Mouse (Mus musculus): ENCODE results near the gene Hnrnpab. TPM values are rescaled to one million over a fixed set of nuclear protein-coding genes. Genes with fewer than 3 reads are reported as not detected.

Hnrnpab gene
- total and polyA plus RNA-seq, 3 experiments, result 184 to 1,104 (median 894) TPM

DNA sequence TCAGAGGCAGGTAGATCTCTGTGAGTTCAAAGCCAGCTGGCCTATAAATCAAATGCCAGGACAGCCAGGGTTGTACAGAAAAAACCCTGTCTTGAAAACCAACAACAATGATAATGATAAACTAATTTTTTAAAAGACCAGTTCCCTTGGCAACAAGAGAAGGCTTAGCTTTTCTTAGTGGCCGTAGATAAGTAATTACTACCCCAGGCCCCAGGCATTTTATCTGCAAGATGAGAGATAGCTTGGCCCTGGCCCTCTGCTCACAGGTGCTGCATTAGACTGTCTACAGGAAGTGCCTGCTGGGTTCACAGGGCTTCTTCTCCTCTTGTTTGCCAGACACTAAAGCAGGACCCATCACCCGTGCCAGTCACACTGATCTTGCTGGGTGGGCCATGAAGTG is 51.6 kb downstream of the Hnrnpab start (continued):
- TF ChIP-seq EP300 (IDR thresholded peaks at IDR 0.05; ENCODE audit: low read depth in 1 of 2, low read length in 2 of 2) (peak; percentile 29 to 31; a peak in 2 of 4 replicates), POLR2AphosphoS2 (IDR thresholded peaks at IDR 0.05; ENCODE audit: low read length) (no peak), CHD2 (IDR thresholded peaks at IDR 0.05; ENCODE audit: low read length) (no peak), JUND (IDR thresholded peaks at IDR 0.05; ENCODE audit: low read depth, low read length) (no peak), MYC (IDR thresholded peaks at IDR 0.05; ENCODE audit: low read depth, low read length) (no peak), E2F4 (IDR thresholded peaks at IDR 0.05; ENCODE audit: borderline replicate concordance, low read depth, low read length) (no peak), ZC3H11A (IDR thresholded peaks at IDR 0.05; ENCODE audit: low read depth, low read length) (no peak), HCFC1 (IDR thresholded peaks at IDR 0.05; ENCODE audit: low read depth, low read length) (no peak), ZMIZ1 (IDR thresholded peaks at IDR 0.05; ENCODE audit: low read depth, low read length) (no peak), MAFK (IDR thresholded peaks at IDR 0.05; ENCODE audit: borderline replicate concordance, low read depth, low read length) (no peak), MAZ (IDR thresholded peaks at IDR 0.05; ENCODE audit: low read depth, low read length) (no peak), POLR2AphosphoS5 (IDR thresholded peaks at IDR 0.05; ENCODE audit: borderline replicate concordance, low read depth, low read length) (no peak), ETS1 (IDR thresholded peaks at IDR 0.05; ENCODE audit: low read depth, low read length) (peak; percentile 63; the same call in 1 of the 2 replicates), MXI1 (IDR thresholded peaks at IDR 0.05; ENCODE audit: low read depth, low read length) (peak; percentile 38; the same call in 1 of the 2 replicates), POLR2A (IDR thresholded peaks at IDR 0.05; ENCODE audit: control insufficient read depth in 1 of 2, insufficient read depth in 1 of 2, low read depth in 1 of 2, low read length in 2 of 2, poor library complexity in 1 of 2) (no peak), CTCF (IDR thresholded peaks at IDR 0.05 in 2 of 3, conservative IDR thresholded peaks at IDR 0.05 in 1 of 3; ENCODE audit: control insufficient read depth in 1 of 3, insufficient read depth in 1 of 3, low read depth in 2 of 3, low read length in 3 of 3, poor library complexity in 1 of 3, severe bottlenecking in 1 of 3) (no peak), ZNF384 (IDR thresholded peaks at IDR 0.05; ENCODE audit: low read depth, low read length) (no peak), MEF2A (IDR thresholded peaks at IDR 0.05; ENCODE audit: extremely low read depth, insufficient replicate concordance, low read depth, low read length, poor library complexity, severe bottlenecking) (no peak), KAT2A (conservative IDR thresholded peaks at IDR 0.05; ENCODE audit: low read depth, low read length) (no peak)

DNA sequence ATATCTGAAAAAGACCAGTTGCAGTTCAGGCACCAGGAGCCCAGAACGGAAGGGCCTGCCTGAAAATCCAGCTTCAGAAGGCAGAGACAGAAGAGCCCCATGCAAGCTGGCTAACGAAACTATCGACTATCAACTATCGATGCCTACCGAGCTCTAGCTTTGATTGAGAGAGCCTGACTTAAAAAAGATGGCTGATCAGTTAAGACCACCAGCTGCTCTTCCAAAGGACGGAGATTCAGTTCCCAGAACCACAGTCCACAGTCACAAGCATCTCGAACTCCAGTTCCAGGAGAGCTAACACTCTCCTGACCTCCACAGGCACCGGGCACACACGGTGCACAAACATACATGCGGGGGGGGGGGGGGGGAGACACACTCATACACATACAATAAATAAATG is 52.1 kb downstream of the Hnrnpab start:
- Histone ChIP-seq H3K9ac (ENCODE audit: control insufficient read depth, low read depth, low read length, poor library complexity, severe bottlenecking) (no peak overlapping the region), H3K4me1 (ENCODE audit: control insufficient read depth in 1 of 2, insufficient read depth in 2 of 2, low read length in 2 of 2) (peaks cover 0 to 18% of the 10 kb centered on the region in 2 experiments), H3K9me3 (replicated peaks; ENCODE audit: insufficient read depth, low read length) (no peaks in the 10 kb centered on the region), H3K27me3 (ENCODE audit: control insufficient read depth in 1 of 2, insufficient read depth in 2 of 2, low read length in 2 of 2) (no peaks in the 10 kb centered on the region), H3K27ac (ENCODE audit: control insufficient read depth, low read depth, low read length) (no peak overlapping the region), H3K4me3 (ENCODE audit: control insufficient read depth in 1 of 2, insufficient read depth in 1 of 2, low read depth in 2 of 2, low read length in 2 of 2) (no peak overlapping the region), H3K79me2 (ENCODE audit: control insufficient read depth, insufficient read depth, low read length, poor library complexity) (no peaks in the 10 kb centered on the region), H3K36me3 (ENCODE audit: control insufficient read depth in 1 of 2, insufficient read depth in 2 of 2, low read length in 2 of 2) (peaks cover 0 to 8% of the 10 kb centered on the region in 2 experiments; a peak in 1 of 4 replicates)
- TF ChIP-seq CHD1 (IDR thresholded peaks at IDR 0.05; ENCODE audit: low read depth, low read length) (no peak), ZNF384 (IDR thresholded peaks at IDR 0.05; ENCODE audit: low read depth, low read length) (no peak), USF1 (IDR thresholded peaks at IDR 0.05; ENCODE audit: low read depth, low read length) (no peak), CTCF (IDR thresholded peaks at IDR 0.05 in 2 of 3, conservative IDR thresholded peaks at IDR 0.05 in 1 of 3; ENCODE audit: control insufficient read depth in 1 of 3, insufficient read depth in 1 of 3, low read depth in 2 of 3, low read length in 3 of 3, poor library complexity in 1 of 3, severe bottlenecking in 1 of 3) (no peak), RAD21 (IDR thresholded peaks at IDR 0.05; ENCODE audit: low read depth, low read length) (no peak), USF2 (IDR thresholded peaks at IDR 0.05; ENCODE audit: borderline replicate concordance in 1 of 2, insufficient read depth in 1 of 2, low read depth in 1 of 2, low read length in 2 of 2) (no peak), MYC (IDR thresholded peaks at IDR 0.05; ENCODE audit: low read depth, low read length) (no peak), KAT2A (conservative IDR thresholded peaks at IDR 0.05; ENCODE audit: low read depth, low read length) (no peak), SIN3A (IDR thresholded peaks at IDR 0.05; ENCODE audit: low read length) (no peak), TBP (IDR thresholded peaks at IDR 0.05; ENCODE audit: low read depth, low read length) (no peak), E2F4 (IDR thresholded peaks at IDR 0.05; ENCODE audit: borderline replicate concordance, low read depth, low read length) (no peak), ELF1 (IDR thresholded peaks at IDR 0.05; ENCODE audit: low read depth, low read length) (no peak), BHLHE40 (IDR thresholded peaks at IDR 0.05; ENCODE audit: borderline replicate concordance, low read depth, low read length) (no peak)
- DNase-seq (ENCODE audit: low read depth, low spot score), result no peak

All from MEL (cell line).